Mouse (Mus musculus) heart, postnatal 0 days (tissue): Measurements from ENCODE around the gene Zfhx3. TPM values are rescaled to one million over a fixed set of nuclear protein-coding genes. Genes with fewer than 3 reads are reported as not detected.

Experiments
- ATAC-seq: fragments of 200-750 bp; cut with Nextera tagmentation; 2 replicates; pipeline ENCODE4 v1.8.0; 2017; ENCODE audit warnings: low read depth, moderate number of reproducible peaks, moderate library complexity; ENCODE audit not compliant: insufficient read depth
- DNase-seq: peaks from one replicate; pipeline ENCODE4 v3.0.0-alpha.2; 2016; ENCODE audit warnings: low spot score
- H3K27ac ChIP-seq: fragments of 300-500 bp; sonication (generic); 2 replicates; pipeline ENCODE4 v1.5.1; 2014; ENCODE audit warnings: low read depth, mild to moderate bottlenecking
- H3K27me3 ChIP-seq: fragments of 300-500 bp; sonication (generic); 2 replicates; pipeline ENCODE4 v1.6.1; 2014; ENCODE audit warnings: low read length, mixed read lengths; ENCODE audit not compliant: control insufficient read depth, insufficient read depth
- H3K36me3 ChIP-seq: fragments of 300-500 bp; sonication (generic); replicated peaks from 2 replicates; pipeline ENCODE4 v1.6.1; 2014; ENCODE audit warnings: low read length, mixed read lengths; ENCODE audit not compliant: control insufficient read depth, insufficient read depth
- H3K4me1 ChIP-seq: fragments of 300-500 bp; sonication (generic); 2 replicates; pipeline ENCODE4 v1.6.1; 2014; ENCODE audit warnings: antibody characterized with exemption; ENCODE audit not compliant: control insufficient read depth, insufficient read depth
- H3K4me2 ChIP-seq: fragments of 300-500 bp; sonication (generic); 2 replicates; pipeline ENCODE4 v1.6.1; 2014; ENCODE audit warnings: low read depth, mild to moderate bottlenecking, low read length, moderate library complexity
- H3K4me3 ChIP-seq: fragments of 300-500 bp; sonication (generic); 2 replicates; pipeline ENCODE4 v1.5.1; 2014; ENCODE audit warnings: low read depth, low read length
- H3K9ac ChIP-seq: fragments of 300-500 bp; sonication (generic); replicated peaks from 2 replicates; pipeline ENCODE4 v1.6.1; 2014; ENCODE audit warnings: low read depth, low read length, mixed read lengths
- H3K9me3 ChIP-seq: fragments of 300-500 bp; sonication (generic); replicated peaks from 2 replicates; pipeline ENCODE4 v1.6.1; 2016; ENCODE audit warnings: low read length; ENCODE audit not compliant: control insufficient read depth
- CTCF ChIP-seq: IDR thresholded peaks from 2 replicates; pipeline ENCODE4 v1.5.1; 2016; ENCODE audit warnings: antibody characterized with exemption, control low read depth, low read depth
- EP300 ChIP-seq: IDR thresholded peaks from 2 replicates; pipeline ENCODE4 v1.6.1; 2016; ENCODE audit warnings: antibody characterized with exemption, low read depth
- WGBS: fragments of 180-500 bp; shearing (Covaris S2); extraction: QIAGEN DNeasy Blood & Tissue Kit; methylation state at CpG from one replicate; pipeline ENCODE4 v1.1.7; 2014; 5-methylcytosine and 5-hydroxymethylcytosine counted together
- polyA plus RNA-seq: library from polyadenylated mRNA; unstranded; fragments of >200 nt; fragmentation: Nextera tagmentation; extraction: Ambion mirVana; gene quantifications from 2 replicates; pipeline ENCODE4 v1.2.1, GENCODE M21; 2015
- total RNA-seq: library from RNA; depleted of rRNA; stranded (reverse); fragments of >200 nt; gene quantifications from 2 replicates; pipeline ENCODE4 v1.2.3, GENCODE M21; 2014; ENCODE audit warnings: low replicate concordance

Gene Zfhx3
- total and polyA plus RNA-seq, 2 experiments from 2014 or later: 2.0 to 2.5 TPM

GRCm38 (mm10) chr8:108022404-108022803 is 80.0 kb downstream of the Zfhx3 start:
- ATAC-seq (no peak), DNase-seq (no peak)
- Histone ChIP-seq H3K27ac (no peak overlapping the region), H3K9me3 (no peaks in the 10 kb centered on the region), H3K27me3 (no peaks in the 10 kb centered on the region), H3K4me1 (no peaks in the 10 kb centered on the region), H3K36me3 (no peaks in the 10 kb centered on the region), H3K9ac (no peak overlapping the region), H3K4me2 (no peak overlapping the region), H3K4me3 (no peak overlapping the region)
- WGBS: 52% methylated on average over 4 of the region's 4 CpGs
- TF ChIP-seq EP300: no peak
- TF ChIP-seq CTCF: no peak

DNA sequence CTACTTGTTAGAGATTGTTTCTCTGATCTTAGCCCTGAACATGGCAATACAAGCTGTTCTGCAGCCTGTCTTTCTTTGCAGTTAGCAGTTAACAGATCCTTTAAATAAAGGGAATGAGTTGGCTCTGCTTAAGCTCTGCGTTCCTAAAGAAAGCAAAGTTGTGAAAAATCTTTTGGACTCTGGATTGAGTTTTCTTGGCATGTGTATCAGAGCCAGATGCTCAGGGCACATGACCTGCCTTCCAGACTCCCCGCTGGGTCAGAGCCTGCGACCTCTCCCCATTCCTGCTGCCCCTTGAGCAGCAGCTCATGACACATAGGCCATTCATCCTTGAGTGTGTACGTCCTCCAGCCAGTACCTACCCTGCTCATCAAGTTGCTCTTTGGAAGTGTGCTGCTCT is 81.9 kb downstream of the Zfhx3 start:
- no peaks in the 10 kb centered on the region for H3K36me3 ChIP-seq
- H3K9ac ChIP-seq: no peak overlapping the region
- DNase-seq: no peak
- H3K27ac ChIP-seq: no peak overlapping the region
- 71% methylated on average over 4 of the region's 4 CpGs for WGBS
- no peaks in the 10 kb centered on the region for H3K27me3 ChIP-seq
- no peaks in the 10 kb centered on the region for H3K4me1 ChIP-seq
- no peak for ATAC-seq
- H3K4me2 ChIP-seq: no peak overlapping the region
- H3K9me3 ChIP-seq: no peaks in the 10 kb centered on the region
- no peak overlapping the region for H3K4me3 ChIP-seq
- TF ChIP-seq CTCF: no peak
- TF ChIP-seq EP300: no peak

DNA sequence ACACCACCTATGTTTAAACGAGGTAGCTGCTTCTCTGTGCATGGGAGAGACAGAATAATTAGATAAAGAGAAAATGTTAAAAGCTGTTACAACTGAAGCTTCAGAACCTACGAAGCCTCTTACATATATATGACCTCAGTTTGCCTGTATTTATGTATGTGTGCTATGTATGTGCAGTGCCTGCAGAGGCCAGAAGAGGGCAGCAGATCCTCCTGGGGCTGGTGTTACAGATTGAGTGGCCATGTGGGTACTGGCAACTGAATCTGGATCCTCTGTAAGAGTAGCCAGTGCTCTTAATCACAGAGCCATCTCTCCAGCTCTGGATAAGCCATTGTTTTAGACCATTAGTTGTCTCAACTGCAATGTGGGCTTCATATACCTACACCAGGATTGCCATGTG is 82.8 kb downstream of the Zfhx3 start:
- H3K9ac ChIP-seq: no peak overlapping the region
- WGBS: 80% methylated on average over 2 of the region's 2 CpGs
- DNase-seq: no peak

GRCm38 (mm10) chr8:108026557-108027440 is 84.4 kb downstream of the Zfhx3 start:
- ATAC-seq (no peak), DNase-seq (no peak)
- Histone ChIP-seq H3K4me3 (no peak overlapping the region), H3K27me3 (no peaks in the 10 kb centered on the region), H3K9me3 (no peaks in the 10 kb centered on the region), H3K27ac (no peak overlapping the region), H3K4me1 (no peaks in the 10 kb centered on the region), H3K9ac (no peak overlapping the region), H3K4me2 (peak overlapping the region; percentile 27; the same call in 1 of the 2 replicates), H3K36me3 (no peaks in the 10 kb centered on the region)
- TF ChIP-seq CTCF: no peak
- WGBS: 66% methylated on average over 11 of the region's 11 CpGs

More for the DNA sequence above, 82.8 kb downstream of the Zfhx3 start:
- Histone ChIP-seq H3K4me2 (no peak overlapping the region), H3K27me3 (no peaks in the 10 kb centered on the region), H3K4me3 (no peak overlapping the region), H3K4me1 (no peaks in the 10 kb centered on the region), H3K36me3 (no peaks in the 10 kb centered on the region), H3K27ac (no peak overlapping the region), H3K9me3 (no peaks in the 10 kb centered on the region)
- TF ChIP-seq EP300 (no peak), CTCF (no peak)
- no peak for ATAC-seq

GRCm38 (mm10) chr8:108027561-108028025 is 85.1 kb downstream of the Zfhx3 start:
- ATAC-seq (no peak), DNase-seq (no peak)
- no peak for TF ChIP-seq CTCF
- TF ChIP-seq EP300: no peak
- Histone ChIP-seq H3K9ac (no peak overlapping the region), H3K27me3 (no peaks in the 10 kb centered on the region), H3K9me3 (no peaks in the 10 kb centered on the region), H3K4me2 (peak overlapping the region; percentile 27; the same call in 1 of the 2 replicates), H3K4me1 (no peaks in the 10 kb centered on the region), H3K4me3 (0 out of 2 replicates have a peak overlapping the region, but pooled peaks have one; percentile 8), H3K27ac (no peak overlapping the region), H3K36me3 (no peaks in the 10 kb centered on the region)
- WGBS: 34% methylated on average over 20 of the region's 20 CpGs

GRCm38 (mm10) chr8:108028440-108028839 is 86.0 kb downstream of the Zfhx3 start:
- no peaks in the 10 kb centered on the region for H3K36me3 ChIP-seq
- DNase-seq: no peak
- H3K4me2 ChIP-seq: no peak overlapping the region
- no peaks in the 10 kb centered on the region for H3K27me3 ChIP-seq
- H3K9ac ChIP-seq: no peak overlapping the region
- 69% methylated on average over 8 of the region's 8 CpGs for WGBS
- no peak for TF ChIP-seq EP300
- TF ChIP-seq CTCF: no peak
- ATAC-seq: no peak
- H3K4me1 ChIP-seq: no peaks in the 10 kb centered on the region
- H3K27ac ChIP-seq: no peak overlapping the region
- H3K9me3 ChIP-seq: no peaks in the 10 kb centered on the region
- H3K4me3 ChIP-seq: no peak overlapping the region
